Mouse (Mus musculus): ENCODE measurements at regions not wholly inside any gene's neighbourhood (a gene's known extent, or its start where the extent isn't known, plus 50 kb on each side); places are given as distances from the start of the nearest gene placed in this dataset.
A peak's percentile ranks its signal among the peaks of the same experiment; 100 is the strongest.

DNA sequence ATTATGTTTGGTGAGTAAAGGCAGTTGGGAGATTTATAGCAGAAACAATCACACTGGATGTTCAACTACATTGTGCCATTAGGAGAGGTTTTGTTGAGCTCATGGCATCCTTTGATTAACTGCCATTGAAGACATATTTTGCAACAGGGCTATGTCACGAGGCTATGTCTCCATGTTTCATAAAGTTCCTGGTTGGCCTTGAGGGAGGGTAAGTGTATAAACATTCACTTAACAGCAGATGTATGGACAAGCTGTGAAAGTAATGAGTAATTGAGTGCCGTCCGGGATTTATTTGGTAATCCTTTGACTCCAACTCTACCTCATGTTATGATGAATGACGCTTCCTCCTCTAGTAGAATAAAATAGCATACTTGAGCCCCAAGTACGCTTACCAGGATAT lies 225.0 kb downstream of the Pcdh10 start:
- H3K9me3 ChIP-seq (replicated peaks; ENCODE audit: low read length) = no peaks in the 10 kb centered on the region
- 68% methylated on average over 5 of the region's 5 CpGs for WGBS
- H3K4me2 ChIP-seq (ENCODE audit: low read length) = no peak overlapping the region
- H3K9ac ChIP-seq (ENCODE audit: low read depth, low read length) = no peak overlapping the region
- H3K4me3 ChIP-seq (replicated peaks; ENCODE audit: low read depth, low read length) = no peak overlapping the region
- no peak for ATAC-seq (replicated peaks; ENCODE audit: low FRiP score, low read depth)
- H3K4me1 ChIP-seq (replicated peaks; ENCODE audit: insufficient read depth, low read length) = no peaks in the 10 kb centered on the region
- no peak for DNase-seq (ENCODE audit: low spot score)
- H3K36me3 ChIP-seq (ENCODE audit: insufficient read depth, low read length) = no peaks in the 10 kb centered on the region
- TF ChIP-seq CTCF (IDR thresholded peaks at IDR 0.05; ENCODE audit: low read depth) = no peak
- no peaks in the 10 kb centered on the region for H3K27me3 ChIP-seq (ENCODE audit: insufficient read depth, low read length)
- no peak overlapping the region for H3K27ac ChIP-seq

- no peak overlapping the region for H3K9ac ChIP-seq (ENCODE audit: low read depth, low read length)
- H3K4me2 ChIP-seq (ENCODE audit: low read length) = no peak overlapping the region
- H3K9me3 ChIP-seq (replicated peaks; ENCODE audit: low read length) = no peaks in the 10 kb centered on the region
- TF ChIP-seq CTCF (IDR thresholded peaks at IDR 0.05; ENCODE audit: low read depth) = no peak
- H3K27me3 ChIP-seq (ENCODE audit: insufficient read depth, low read length) = no peaks in the 10 kb centered on the region
- H3K36me3 ChIP-seq (ENCODE audit: insufficient read depth, low read length) = no peaks in the 10 kb centered on the region
- DNase-seq (ENCODE audit: low spot score) = no peak
- H3K27ac ChIP-seq = no peak overlapping the region
- no peak for ATAC-seq (replicated peaks; ENCODE audit: low FRiP score, low read depth)
- no peak overlapping the region for H3K4me3 ChIP-seq (replicated peaks; ENCODE audit: low read depth, low read length)
- no peaks in the 10 kb centered on the region for H3K4me1 ChIP-seq (replicated peaks; ENCODE audit: insufficient read depth, low read length)
These were observed 242.5 kb downstream of the Pcdh10 start for GRCm38 (mm10) chr3:45620729-45621128.

GRCm38 (mm10) chr3:45645856-45646450 lies 267.8 kb downstream of the Pcdh10 start:
- Histone ChIP-seq H3K4me3 (replicated peaks; ENCODE audit: low read depth, low read length) (no peak overlapping the region), H3K9ac (ENCODE audit: low read depth, low read length) (no peak overlapping the region), H3K27me3 (ENCODE audit: insufficient read depth, low read length) (no peaks in the 10 kb centered on the region), H3K27ac (no peak overlapping the region), H3K9me3 (replicated peaks; ENCODE audit: low read length) (no peaks in the 10 kb centered on the region), H3K36me3 (ENCODE audit: insufficient read depth, low read length) (no peaks in the 10 kb centered on the region), H3K4me2 (ENCODE audit: low read length) (no peak overlapping the region), H3K4me1 (replicated peaks; ENCODE audit: insufficient read depth, low read length) (no peaks in the 10 kb centered on the region)
- DNase-seq (ENCODE audit: low spot score) = peak; percentile 8
- no peak for ATAC-seq (replicated peaks; ENCODE audit: low FRiP score, low read depth)
- no peak for TF ChIP-seq CTCF (IDR thresholded peaks at IDR 0.05; ENCODE audit: low read depth)
- WGBS = 30% methylated on average over 6 of the region's 6 CpGs

- Histone ChIP-seq H3K36me3 (ENCODE audit: insufficient read depth, low read length) (no peaks in the 10 kb centered on the region), H3K27me3 (ENCODE audit: insufficient read depth, low read length) (no peaks in the 10 kb centered on the region), H3K4me3 (replicated peaks; ENCODE audit: low read depth, low read length) (no peak overlapping the region), H3K9me3 (replicated peaks; ENCODE audit: low read length) (no peaks in the 10 kb centered on the region), H3K9ac (ENCODE audit: low read depth, low read length) (no peak overlapping the region), H3K4me2 (ENCODE audit: low read length) (no peak overlapping the region), H3K27ac (no peak overlapping the region), H3K4me1 (replicated peaks; ENCODE audit: insufficient read depth, low read length) (no peaks in the 10 kb centered on the region)
- no peak for TF ChIP-seq CTCF (IDR thresholded peaks at IDR 0.05; ENCODE audit: low read depth)
- DNase-seq (ENCODE audit: low spot score) = no peak
- no peak for ATAC-seq (replicated peaks; ENCODE audit: low FRiP score, low read depth)
These were observed 271.2 kb downstream of the Pcdh10 start for GRCm38 (mm10) chr3:45649361-45649760.

GRCm38 (mm10) chr3:45657023-45657422 lies 278.8 kb downstream of the Pcdh10 start:
- 91% methylated on average over 5 of the region's 5 CpGs for WGBS
- no peak overlapping the region for H3K27ac ChIP-seq
- DNase-seq (ENCODE audit: low spot score) = no peak
- no peaks in the 10 kb centered on the region for H3K27me3 ChIP-seq (ENCODE audit: insufficient read depth, low read length)
- no peaks in the 10 kb centered on the region for H3K4me1 ChIP-seq (replicated peaks; ENCODE audit: insufficient read depth, low read length)
- no peaks in the 10 kb centered on the region for H3K9me3 ChIP-seq (replicated peaks; ENCODE audit: low read length)
- no peak overlapping the region for H3K4me2 ChIP-seq (ENCODE audit: low read length)
- TF ChIP-seq CTCF (IDR thresholded peaks at IDR 0.05; ENCODE audit: low read depth) = no peak
- no peak overlapping the region for H3K9ac ChIP-seq (ENCODE audit: low read depth, low read length)
- H3K4me3 ChIP-seq (replicated peaks; ENCODE audit: low read depth, low read length) = no peak overlapping the region
- H3K36me3 ChIP-seq (ENCODE audit: insufficient read depth, low read length) = no peaks in the 10 kb centered on the region
- ATAC-seq (replicated peaks; ENCODE audit: low FRiP score, low read depth) = no peak

DNA sequence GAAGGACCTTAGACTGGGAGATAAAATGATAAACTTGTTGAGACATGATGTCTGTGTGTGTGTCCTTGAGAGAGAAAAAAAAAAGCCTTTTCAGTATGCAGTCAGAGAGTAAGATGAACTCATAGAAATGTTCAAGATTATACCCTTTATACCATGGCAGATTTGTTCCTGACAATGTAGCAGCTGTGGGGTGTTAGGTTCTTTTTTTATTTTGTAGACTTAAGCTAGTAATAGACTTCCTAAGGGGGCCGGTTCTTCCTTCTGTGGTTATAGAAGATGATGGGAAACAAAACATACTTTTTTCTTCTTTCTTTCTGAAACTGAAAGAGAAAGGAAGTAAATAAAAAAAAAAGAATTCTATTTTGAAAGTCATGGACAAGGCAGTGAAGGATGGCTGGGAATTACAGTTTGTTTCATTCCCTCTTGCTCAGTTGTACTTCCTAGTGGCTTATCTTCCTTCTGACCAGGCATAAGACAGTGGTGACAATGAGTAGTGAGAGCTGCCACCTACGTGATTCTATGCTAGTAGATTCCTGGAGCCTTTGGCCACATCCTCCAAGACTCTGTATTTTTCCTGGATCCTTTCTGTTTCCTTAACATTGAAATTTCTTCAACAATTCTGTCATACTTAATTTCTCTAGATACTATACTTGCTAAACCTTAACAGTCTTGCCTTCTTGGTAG lies 280.0 kb downstream of the Pcdh10 start:
- no peaks in the 10 kb centered on the region for H3K4me1 ChIP-seq (replicated peaks; ENCODE audit: insufficient read depth, low read length)
- ATAC-seq (replicated peaks; ENCODE audit: low FRiP score, low read depth) (no peak), DNase-seq (ENCODE audit: low spot score) (no peak)
- H3K36me3 ChIP-seq (ENCODE audit: insufficient read depth, low read length) = no peaks in the 10 kb centered on the region
- TF ChIP-seq CTCF (IDR thresholded peaks at IDR 0.05; ENCODE audit: low read depth) = no peak
- H3K4me3 ChIP-seq (replicated peaks; ENCODE audit: low read depth, low read length) = no peak overlapping the region
- no peak overlapping the region for H3K27ac ChIP-seq
- no peaks in the 10 kb centered on the region for H3K27me3 ChIP-seq (ENCODE audit: insufficient read depth, low read length)
- no peaks in the 10 kb centered on the region for H3K9me3 ChIP-seq (replicated peaks; ENCODE audit: low read length)
- H3K9ac ChIP-seq (ENCODE audit: low read depth, low read length) = no peak overlapping the region
- WGBS = 82% methylated on average over 2 of the region's 2 CpGs
- no peak overlapping the region for H3K4me2 ChIP-seq (ENCODE audit: low read length)

DNA sequence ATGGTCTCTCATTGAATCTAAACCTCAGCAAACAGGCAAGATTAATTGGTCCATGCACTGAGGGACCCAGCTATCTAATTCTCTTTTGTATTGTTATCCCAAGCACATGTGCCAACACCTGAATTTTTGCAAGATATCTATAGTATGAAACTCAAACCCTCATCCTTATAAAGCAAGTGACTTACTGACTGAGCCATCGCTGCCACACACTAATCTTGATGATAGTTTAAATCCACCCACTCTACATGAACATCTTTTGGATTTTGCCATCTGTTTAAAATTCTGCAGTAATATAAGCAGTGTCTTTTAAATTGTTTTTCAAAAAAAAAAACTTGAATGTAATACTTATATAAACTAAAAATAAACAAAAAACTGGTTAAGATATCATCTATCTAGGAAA lies 280.9 kb downstream of the Pcdh10 start:
- Histone ChIP-seq H3K9me3 (replicated peaks; ENCODE audit: low read length) (no peaks in the 10 kb centered on the region), H3K27ac (no peak overlapping the region), H3K4me2 (ENCODE audit: low read length) (no peak overlapping the region), H3K4me3 (replicated peaks; ENCODE audit: low read depth, low read length) (no peak overlapping the region), H3K9ac (ENCODE audit: low read depth, low read length) (no peak overlapping the region), H3K4me1 (replicated peaks; ENCODE audit: insufficient read depth, low read length) (no peaks in the 10 kb centered on the region), H3K36me3 (ENCODE audit: insufficient read depth, low read length) (no peaks in the 10 kb centered on the region), H3K27me3 (ENCODE audit: insufficient read depth, low read length) (no peaks in the 10 kb centered on the region)
- TF ChIP-seq CTCF (IDR thresholded peaks at IDR 0.05; ENCODE audit: low read depth) = no peak
- DNase-seq (ENCODE audit: low spot score) = no peak
- no peak for ATAC-seq (replicated peaks; ENCODE audit: low FRiP score, low read depth)
- 88% methylated on average over 1 of the region's 1 CpGs for WGBS

All from kidney, postnatal 0 days (tissue).